Mouse (Mus musculus) heart, postnatal 0 days (tissue): ENCODE measurements at regions not wholly inside any gene's neighbourhood (a gene's known extent, or its start where the extent isn't known, plus 50 kb on each side); places are given as distances from the start of the nearest gene placed in this dataset.

Experiments used
- CTCF ChIP-seq: IDR thresholded peaks from 2 replicates; pipeline ENCODE4 v1.5.1; 2016; ENCODE audit warnings: antibody characterized with exemption, control low read depth, low read depth
- EP300 ChIP-seq: IDR thresholded peaks from 2 replicates; pipeline ENCODE4 v1.6.1; 2016; ENCODE audit warnings: antibody characterized with exemption, low read depth

DNA sequence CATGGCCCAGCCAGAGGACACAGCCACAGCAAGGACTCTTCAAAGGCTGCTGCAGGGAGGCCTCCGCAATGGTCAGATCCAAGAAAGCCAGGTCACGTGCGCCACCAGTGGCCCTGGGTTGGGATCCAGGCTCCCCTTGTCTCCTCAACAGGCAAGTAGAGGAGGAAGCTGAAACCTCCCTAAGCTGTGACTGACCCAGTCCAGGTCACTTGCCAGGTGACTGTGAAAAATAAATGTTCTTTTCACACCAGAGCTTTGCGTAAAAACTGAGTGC is 57.6 kb upstream of the Slco4a1 start:
- no peak for TF ChIP-seq EP300
- TF ChIP-seq CTCF: no peak
